13 mouse cellular contexts compared by ENCODE assay signal in the genomic region with DNA sequence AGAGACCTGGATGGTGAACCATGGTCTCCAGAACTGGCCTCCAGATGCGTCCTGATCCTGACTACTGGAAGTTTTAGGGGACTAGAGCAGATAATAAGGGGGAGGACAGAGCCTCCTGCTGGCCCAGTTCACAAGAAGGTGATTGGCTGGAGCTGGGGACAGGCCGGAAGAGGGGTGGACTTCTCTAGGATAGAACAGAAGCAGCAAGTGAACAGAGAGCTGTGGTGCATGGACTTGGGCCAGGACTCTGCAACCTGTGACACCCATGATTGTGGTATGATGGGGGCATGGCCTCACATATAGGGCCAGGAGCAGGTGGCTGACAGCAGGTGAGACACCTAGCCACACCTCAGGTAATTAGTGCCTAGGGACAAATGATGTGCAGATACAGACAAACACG. TPM values are rescaled to one million over a fixed set of nuclear protein-coding genes. Genes with fewer than 3 reads are reported as not detected.
A peak's percentile ranks its signal among the peaks of the same experiment; 100 is the strongest.
DNase-seq lines count a peak whose midpoint lies in the region; ATAC-seq lines count a peak whose summit lies in the region.
"Had no signal": no experiment of that assay in that cellular context is flagged by ENCODE, and none has a peak within 500 bp of the region (broad histone marks: within the 10 kb centered on the region; RNA-seq: fewer than 3 reads in every experiment).

No protein-coding gene starts in this region.

- no peak for DNase-seq in liver, embryonic 11.5 days (ENCODE audit: low spot score)
- DNase-seq in liver, result no peak
- no peak for DNase-seq in midbrain, embryonic 14.5 days
- DNase-seq in natural killer cell, adult 2 months (ENCODE audit: low spot score in 2 of 2), result no peak
- DNase-seq in layer of hippocampus, postnatal 36 days, result no peak
- DNase-seq: cerebellum, postnatal 14 days; gastrocnemius, postnatal 25 days; heart, postnatal 36 days; right cerebral cortex, postnatal 14 days; thymus, postnatal 14 days had no signal

- no peaks in the 10 kb centered on the region for H3K27me3 ChIP-seq in liver, embryonic 11.5 days (replicated peaks; ENCODE audit: control insufficient read depth, insufficient read depth, low read length)
- no peaks in the 10 kb centered on the region for H3K27me3 ChIP-seq in intestine, embryonic 16.5 days (replicated peaks; ENCODE audit: control insufficient read depth, insufficient read depth, low read length)
- no peaks in the 10 kb centered on the region for H3K27me3 ChIP-seq in midbrain, embryonic 14.5 days (ENCODE audit: control insufficient read depth, insufficient read depth, low read length)
- no peaks in the 10 kb centered on the region for H3K27me3 ChIP-seq in kidney, embryonic 16.5 days (ENCODE audit: insufficient read depth, low read length)

- H3K27ac ChIP-seq in liver, embryonic 11.5 days (ENCODE audit: low read depth, low read length), result no peak overlapping the region
- peak overlapping the region; percentile 91 for H3K27ac ChIP-seq in intestine, embryonic 16.5 days (ENCODE audit: low read length)
- peak overlapping the region; percentile 15; the same call in 1 of the 2 replicates for H3K27ac ChIP-seq in midbrain, embryonic 14.5 days (replicated peaks; ENCODE audit: low read depth, low read length)
- H3K27ac ChIP-seq in kidney, embryonic 16.5 days (ENCODE audit: low read length), result no peak overlapping the region

- no peak; the same call in 1 of the 2 replicates for ATAC-seq in liver, embryonic 11.5 days (replicated peaks; ENCODE audit: low FRiP score)
- ATAC-seq in intestine, embryonic 16.5 days, result peak; percentile 78
- ATAC-seq in midbrain, embryonic 14.5 days (ENCODE audit: low FRiP score, low TSS enrichment), result no peak
- no peak for ATAC-seq in kidney, embryonic 16.5 days (ENCODE audit: low FRiP score, low TSS enrichment)

- no peaks in the 10 kb centered on the region for H3K9me3 ChIP-seq in liver, embryonic 11.5 days (ENCODE audit: control insufficient read depth, low read length)
- H3K9me3 ChIP-seq in intestine, embryonic 16.5 days (ENCODE audit: control insufficient read depth, low read length), result no peaks in the 10 kb centered on the region
- no peaks in the 10 kb centered on the region for H3K9me3 ChIP-seq in midbrain, embryonic 14.5 days (ENCODE audit: control insufficient read depth, low read length)
- no peaks in the 10 kb centered on the region for H3K9me3 ChIP-seq in kidney, embryonic 16.5 days (ENCODE audit: low read length)

- H3K4me2 ChIP-seq in liver, embryonic 11.5 days, result peak overlapping the region; percentile 7; the same call in 1 of the 2 replicates
- peak overlapping the region; percentile 32 for H3K4me2 ChIP-seq in intestine, embryonic 16.5 days (ENCODE audit: low read depth, low read length)
- no peak overlapping the region for H3K4me2 ChIP-seq in midbrain, embryonic 14.5 days (ENCODE audit: low read length)
- no peak overlapping the region for H3K4me2 ChIP-seq in kidney, embryonic 16.5 days (replicated peaks; ENCODE audit: low read depth, low read length)

- H3K4me3 ChIP-seq in liver, embryonic 11.5 days (ENCODE audit: low read depth, low read length), result no peak overlapping the region
- no peak overlapping the region for H3K4me3 ChIP-seq in intestine, embryonic 16.5 days (ENCODE audit: low read length)
- no peak overlapping the region for H3K4me3 ChIP-seq in midbrain, embryonic 14.5 days (replicated peaks; ENCODE audit: low read depth, low read length)
- no peak overlapping the region for H3K4me3 ChIP-seq in kidney, embryonic 16.5 days (ENCODE audit: low read length)
- H3K4me3 ChIP-seq: erythroblast, embryonic 14.5 days had no signal

- H3K4me1 ChIP-seq in liver, embryonic 11.5 days (replicated peaks; ENCODE audit: control insufficient read depth, insufficient read depth, low read length), result peaks cover 28% of the 10 kb centered on the region
- peaks cover 85% of the 10 kb centered on the region for H3K4me1 ChIP-seq in intestine, embryonic 16.5 days (ENCODE audit: control insufficient read depth, insufficient read depth, low read length)
- H3K4me1 ChIP-seq in midbrain, embryonic 14.5 days (ENCODE audit: control insufficient read depth, insufficient read depth, low read length), result peaks cover 54% of the 10 kb centered on the region
- peaks cover 29% of the 10 kb centered on the region for H3K4me1 ChIP-seq in kidney, embryonic 16.5 days (ENCODE audit: insufficient read depth, low read length)

- WGBS in liver, embryonic 11.5 days, result 54% methylated on average over 3 of the region's 3 CpGs
- WGBS in intestine, embryonic 16.5 days, result 35% methylated on average over 3 of the region's 3 CpGs
- 55% methylated on average over 3 of the region's 3 CpGs for WGBS in midbrain, embryonic 14.5 days
- WGBS in kidney, embryonic 16.5 days, result 72% methylated on average over 3 of the region's 3 CpGs

- no peaks in the 10 kb centered on the region for H3K36me3 ChIP-seq in liver, embryonic 11.5 days (ENCODE audit: control insufficient read depth, insufficient read depth, low read length)
- H3K36me3 ChIP-seq in intestine, embryonic 16.5 days (ENCODE audit: control insufficient read depth, insufficient read depth, low read length), result no peaks in the 10 kb centered on the region
- H3K36me3 ChIP-seq in midbrain, embryonic 14.5 days (ENCODE audit: control insufficient read depth, insufficient read depth, low read length), result no peaks in the 10 kb centered on the region
- H3K36me3 ChIP-seq in kidney, embryonic 16.5 days (ENCODE audit: insufficient read depth, low read length), result no peaks in the 10 kb centered on the region

- H3K9ac ChIP-seq in liver, embryonic 11.5 days (ENCODE audit: low read depth, low read length), result no peak overlapping the region
- no peak overlapping the region for H3K9ac ChIP-seq in intestine, embryonic 16.5 days (ENCODE audit: low read depth, low read length)
- H3K9ac ChIP-seq in midbrain, embryonic 14.5 days (replicated peaks; ENCODE audit: low read length), result no peak overlapping the region
- no peak overlapping the region for H3K9ac ChIP-seq in kidney, embryonic 16.5 days (replicated peaks; ENCODE audit: low read length)

RNA-seq across cellular contexts. Expression of a gene that starts 17.0 kb away (rescaled TPM):
- 6.2 and 8.3 TPM in 2 replicates for polyA plus RNA-seq in liver, embryonic 11.5 days (2014; fragmentation: Nextera tagmentation; extraction: Ambion mirVana)
- 3.9 and 4.5 TPM in 2 replicates for polyA plus RNA-seq in intestine, embryonic 16.5 days (2015; fragmentation: Nextera tagmentation; extraction: Ambion mirVana)
- polyA plus RNA-seq in midbrain, embryonic 14.5 days (2014; fragmentation: Nextera tagmentation; extraction: Ambion mirVana), result 12.1 and 14.3 TPM in 2 replicates
- 7.0 and 7.9 TPM in 2 replicates for polyA plus RNA-seq in kidney, embryonic 16.5 days (2015; fragmentation: Nextera tagmentation; extraction: Ambion mirVana)
- total RNA-seq in layer of hippocampus, postnatal 36 days (2021), result 10 to 100 TPM; 37.3 to 41.4 TPM

Comparison
In these comparisons a context has a peak if more than half of its experiments do, and no peak if none do; other contexts are left out.
1. H3K27ac ChIP-seq: peak in intestine, embryonic 16.5 days (single experiment) and midbrain, embryonic 14.5 days (single experiment); none in liver, embryonic 11.5 days (single experiment) and kidney, embryonic 16.5 days (single experiment).
2. H3K4me2 ChIP-seq: peak in liver, embryonic 11.5 days (single experiment) and intestine, embryonic 16.5 days (single experiment); none in midbrain, embryonic 14.5 days (single experiment) and kidney, embryonic 16.5 days (single experiment).